Mouse (Mus musculus): Measurements from ENCODE around the gene Tbc1d22b. TPM values are rescaled to one million over a fixed set of nuclear protein-coding genes. Genes with fewer than 3 reads are reported as not detected.
A peak's percentile ranks its signal among the peaks of the same experiment; 100 is the strongest.

Tbc1d22b gene
- polyA plus RNA-seq, 1 experiment, result 47.8 TPM

DNA sequence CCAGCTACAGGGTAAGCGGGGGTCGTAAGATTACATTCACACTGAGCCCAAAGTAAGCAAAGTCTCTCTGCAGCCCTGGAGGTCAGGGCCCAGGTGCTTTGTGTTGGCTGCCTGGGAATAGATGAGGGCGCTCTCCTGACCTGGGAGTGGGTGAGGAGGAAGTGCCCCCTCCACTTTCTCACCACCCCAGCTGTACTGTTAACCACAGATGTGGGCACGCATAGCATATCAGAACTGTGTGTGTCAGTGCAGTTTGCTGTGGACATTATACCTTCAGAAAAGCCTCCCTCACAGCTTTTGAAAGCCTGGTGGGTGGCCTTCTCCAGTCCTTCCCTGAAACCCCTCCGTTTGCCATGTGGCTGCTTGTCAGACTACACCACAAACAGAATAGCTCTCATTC, 34.7 kb downstream of the Tbc1d22b start:
- Histone ChIP-seq H3K27ac (ENCODE audit: control insufficient read depth, insufficient read depth, low read length) (peak overlapping the region; percentile 25; the same call in 1 of the 2 replicates), H3K36me3 (ENCODE audit: control insufficient read depth, insufficient read depth, low read length) (peaks cover 8% of the 10 kb centered on the region; the same call in 1 of the 2 replicates), H3K27me3 (ENCODE audit: control insufficient read depth, insufficient read depth, low read length) (no peaks in the 10 kb centered on the region), H3K4me3 (ENCODE audit: control insufficient read depth, insufficient read depth, low read length) (no peak overlapping the region), H3K4me1 (replicated peaks; ENCODE audit: control insufficient read depth, insufficient read depth, low read length) (peaks cover 33% of the 10 kb centered on the region)
- DNase-seq, result peak; percentile 67
- 3% methylated on average over 5 of the region's 5 CpGs for WGBS
- TF ChIP-seq POLR2A (IDR thresholded peaks at IDR 0.05; ENCODE audit: control insufficient read depth, extremely low read depth, insufficient read depth, low read length, poor library complexity) (no peak), CTCF (IDR thresholded peaks at IDR 0.05; ENCODE audit: borderline replicate concordance, control insufficient read depth, extremely low read depth, insufficient read depth, low read length, poor library complexity) (no peak)

DNA sequence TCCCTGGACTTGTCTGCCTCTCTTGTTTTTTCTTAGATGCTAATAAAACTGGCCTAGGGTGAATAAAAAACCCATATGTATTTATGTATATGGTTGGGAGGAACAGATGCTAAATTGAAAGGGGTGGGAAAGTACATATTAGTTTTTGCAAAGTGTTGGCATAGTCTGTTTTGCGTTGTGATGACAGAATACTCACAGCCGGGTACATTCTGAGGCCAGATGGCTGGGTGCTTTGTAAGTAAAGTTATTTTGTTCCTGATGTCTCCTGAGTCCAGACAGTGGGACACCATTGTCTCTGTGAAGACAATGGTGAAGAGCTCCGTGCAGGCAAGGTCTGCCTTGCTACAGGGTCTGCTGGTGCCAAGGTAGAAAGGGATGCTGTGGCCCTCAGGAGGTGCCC, 35.2 kb downstream of the Tbc1d22b start:
- no peak overlapping the region for H3K4me3 ChIP-seq (ENCODE audit: control insufficient read depth, insufficient read depth, low read length)
- TF ChIP-seq CTCF (IDR thresholded peaks at IDR 0.05; ENCODE audit: borderline replicate concordance, control insufficient read depth, extremely low read depth, insufficient read depth, low read length, poor library complexity) (no peak), POLR2A (IDR thresholded peaks at IDR 0.05; ENCODE audit: control insufficient read depth, extremely low read depth, insufficient read depth, low read length, poor library complexity) (no peak)
- no peak overlapping the region; the same call in 1 of the 2 replicates for H3K27ac ChIP-seq (ENCODE audit: control insufficient read depth, insufficient read depth, low read length)
- WGBS, result 57% methylated on average over 3 of the region's 3 CpGs
- DNase-seq, result no peak
- H3K27me3 ChIP-seq (ENCODE audit: control insufficient read depth, insufficient read depth, low read length), result no peaks in the 10 kb centered on the region
- peaks cover 33% of the 10 kb centered on the region for H3K4me1 ChIP-seq (replicated peaks; ENCODE audit: control insufficient read depth, insufficient read depth, low read length)
- H3K36me3 ChIP-seq (ENCODE audit: control insufficient read depth, insufficient read depth, low read length), result peaks cover 4% of the 10 kb centered on the region; the same call in 1 of the 2 replicates

DNA sequence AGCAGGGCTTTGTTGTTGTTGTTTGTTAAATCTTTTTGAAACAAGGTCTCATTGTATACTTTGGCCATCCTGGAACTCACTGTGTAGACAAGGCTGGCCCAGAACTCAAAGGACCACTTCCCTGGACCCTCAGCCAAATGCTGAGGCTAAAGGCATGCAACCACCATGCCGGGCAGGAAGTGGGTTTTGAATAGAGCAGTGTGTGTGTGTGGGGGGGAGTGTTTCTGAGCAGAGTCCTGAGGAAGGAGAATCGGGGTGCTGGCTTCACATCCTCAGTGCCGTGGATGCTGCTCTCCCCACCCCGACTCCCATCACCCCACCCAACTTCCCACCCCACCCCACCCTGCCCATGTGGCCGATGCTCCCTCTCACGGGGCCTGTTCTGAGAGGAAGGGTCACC, 35.9 kb downstream of the Tbc1d22b start:
- 10% methylated on average over 6 of the region's 6 CpGs for WGBS
- peak; percentile 58 for DNase-seq
- H3K27ac ChIP-seq (ENCODE audit: control insufficient read depth, insufficient read depth, low read length), result no peak overlapping the region

DNA sequence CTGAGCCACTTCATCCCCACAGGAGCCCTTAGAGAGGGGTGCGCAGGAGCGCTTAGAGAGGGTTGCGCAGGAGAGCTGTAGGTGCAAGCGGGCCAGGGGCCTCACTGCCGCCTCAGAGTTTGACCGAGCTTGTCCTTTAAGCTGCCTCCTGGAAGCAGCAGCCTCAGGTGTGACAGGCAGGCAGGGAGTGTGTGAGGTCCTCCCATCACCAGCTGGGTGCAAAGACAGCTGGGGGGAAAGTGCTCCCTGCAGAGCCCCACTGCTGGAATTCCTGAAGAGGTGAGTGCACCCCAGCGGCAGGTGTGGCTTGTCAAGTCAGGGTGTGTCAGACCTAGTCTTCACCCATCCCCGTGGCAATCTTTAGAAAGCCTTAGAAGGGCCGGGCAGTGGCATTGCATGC, 37.3 kb downstream of the Tbc1d22b start:
- TF ChIP-seq CTCF (IDR thresholded peaks at IDR 0.05; ENCODE audit: borderline replicate concordance, control insufficient read depth, extremely low read depth, insufficient read depth, low read length, poor library complexity), result no peak
- TF ChIP-seq POLR2A (IDR thresholded peaks at IDR 0.05; ENCODE audit: control insufficient read depth, extremely low read depth, insufficient read depth, low read length, poor library complexity), result no peak
- no peaks in the 10 kb centered on the region for H3K36me3 ChIP-seq (ENCODE audit: control insufficient read depth, insufficient read depth, low read length)
- no peak overlapping the region for H3K4me3 ChIP-seq (ENCODE audit: control insufficient read depth, insufficient read depth, low read length)
- peaks cover 33% of the 10 kb centered on the region for H3K4me1 ChIP-seq (replicated peaks; ENCODE audit: control insufficient read depth, insufficient read depth, low read length)
- no peak for DNase-seq
- H3K27ac ChIP-seq (ENCODE audit: control insufficient read depth, insufficient read depth, low read length), result no peak overlapping the region
- WGBS, result 92% methylated on average over 9 of the region's 9 CpGs
- H3K27me3 ChIP-seq (ENCODE audit: control insufficient read depth, insufficient read depth, low read length), result no peaks in the 10 kb centered on the region

More for the DNA sequence above, 35.9 kb downstream of the Tbc1d22b start:
- Histone ChIP-seq H3K27me3 (ENCODE audit: control insufficient read depth, insufficient read depth, low read length) (no peaks in the 10 kb centered on the region), H3K4me3 (ENCODE audit: control insufficient read depth, insufficient read depth, low read length) (no peak overlapping the region), H3K4me1 (replicated peaks; ENCODE audit: control insufficient read depth, insufficient read depth, low read length) (peaks cover 33% of the 10 kb centered on the region), H3K36me3 (ENCODE audit: control insufficient read depth, insufficient read depth, low read length) (no peaks in the 10 kb centered on the region)
- no peak for TF ChIP-seq CTCF (IDR thresholded peaks at IDR 0.05; ENCODE audit: borderline replicate concordance, control insufficient read depth, extremely low read depth, insufficient read depth, low read length, poor library complexity)
- no peak for TF ChIP-seq POLR2A (IDR thresholded peaks at IDR 0.05; ENCODE audit: control insufficient read depth, extremely low read depth, insufficient read depth, low read length, poor library complexity)

DNA sequence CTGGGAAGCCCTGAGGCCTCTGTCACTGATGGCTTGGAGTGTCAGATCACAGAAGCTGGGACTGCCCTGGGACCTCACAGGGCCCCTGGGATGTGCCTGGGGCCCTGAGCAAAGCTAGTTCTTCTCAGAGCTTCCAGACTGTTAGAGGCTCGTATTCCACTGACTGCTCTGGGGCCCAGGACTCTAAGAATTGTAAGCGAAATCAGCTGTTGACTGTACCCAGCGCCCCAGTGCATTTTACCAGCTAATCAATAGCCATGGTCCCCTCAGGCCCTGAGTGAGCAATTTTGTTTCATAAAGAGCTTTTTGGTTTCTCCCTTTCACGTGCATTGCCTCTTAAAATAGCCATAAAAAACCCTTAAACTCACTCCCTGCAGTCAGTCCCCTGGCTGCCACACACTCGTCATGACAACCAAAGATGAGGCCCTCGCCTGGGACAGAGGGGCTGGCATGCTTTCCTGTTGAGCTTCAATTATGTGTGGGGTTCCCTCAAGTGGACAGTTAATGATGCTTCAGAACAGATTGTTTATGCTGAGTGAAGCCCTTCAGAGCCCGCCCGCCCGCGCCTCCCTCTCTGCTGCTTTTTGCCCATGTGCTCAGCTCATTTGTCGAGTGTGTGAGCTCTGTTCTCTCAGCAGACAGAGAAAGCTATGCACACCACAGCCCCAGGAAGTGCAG, 39.8 kb downstream of the Tbc1d22b start:
- Histone ChIP-seq H3K4me1 (replicated peaks; ENCODE audit: control insufficient read depth, insufficient read depth, low read length) (peaks cover 25% of the 10 kb centered on the region), H3K27ac (ENCODE audit: control insufficient read depth, insufficient read depth, low read length) (no peak overlapping the region), H3K27me3 (ENCODE audit: control insufficient read depth, insufficient read depth, low read length) (no peaks in the 10 kb centered on the region), H3K4me3 (ENCODE audit: control insufficient read depth, insufficient read depth, low read length) (no peak overlapping the region), H3K36me3 (ENCODE audit: control insufficient read depth, insufficient read depth, low read length) (peaks cover 10% of the 10 kb centered on the region; the same call in 1 of the 2 replicates)
- 91% methylated on average over 11 of the region's 11 CpGs for WGBS
- DNase-seq, result no peak
- TF ChIP-seq CTCF (IDR thresholded peaks at IDR 0.05; ENCODE audit: borderline replicate concordance, control insufficient read depth, extremely low read depth, insufficient read depth, low read length, poor library complexity) (no peak), POLR2A (IDR thresholded peaks at IDR 0.05; ENCODE audit: control insufficient read depth, extremely low read depth, insufficient read depth, low read length, poor library complexity) (no peak)

DNA sequence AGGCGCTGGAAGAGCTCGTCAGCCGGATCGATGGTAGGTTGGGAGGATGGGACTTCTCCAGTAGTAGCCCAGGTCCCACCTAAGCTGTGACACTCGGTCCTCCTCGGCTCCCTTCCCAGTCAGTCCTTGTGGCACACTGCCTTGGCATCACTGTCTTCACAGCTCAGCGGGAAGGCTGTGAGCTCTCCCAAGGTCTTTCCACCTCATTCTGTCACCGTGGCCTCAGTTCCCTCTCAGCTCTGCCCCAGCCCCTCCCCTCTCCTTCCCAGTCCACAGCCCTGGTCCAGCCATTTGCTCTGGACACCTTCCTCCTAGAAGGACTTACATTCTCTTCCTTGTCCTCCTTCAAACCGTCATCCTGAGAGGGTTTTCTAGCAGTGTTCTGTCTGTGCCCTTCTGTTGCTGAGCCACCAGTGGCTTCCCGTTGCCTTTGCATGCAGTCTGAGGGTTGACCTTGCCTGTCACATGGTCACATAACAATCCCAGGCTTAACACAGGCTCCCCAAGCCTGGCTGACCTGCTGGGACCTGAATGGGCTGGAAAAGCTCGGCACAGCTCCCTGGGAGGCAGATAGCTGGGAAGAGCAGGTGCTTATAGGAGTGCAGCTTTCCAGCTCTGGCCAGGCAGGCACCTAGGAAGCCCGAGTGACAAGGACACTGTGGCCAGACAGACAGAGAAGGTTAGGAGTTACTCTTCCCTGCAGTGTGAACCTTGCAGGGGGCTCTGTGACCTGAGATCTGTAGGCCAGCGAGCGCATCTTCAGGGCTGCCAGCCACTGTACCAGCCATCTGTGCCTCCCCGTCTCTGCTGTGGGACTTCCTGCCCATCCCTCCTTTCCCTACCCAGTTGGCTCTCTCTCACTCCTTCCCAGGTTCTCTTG, 46.5 kb downstream of the Tbc1d22b start:
- WGBS, result 96% methylated on average over 15 of the region's 15 CpGs
- Histone ChIP-seq H3K4me3 (ENCODE audit: control insufficient read depth, insufficient read depth, low read length) (no peak overlapping the region), H3K27ac (ENCODE audit: control insufficient read depth, insufficient read depth, low read length) (no peak overlapping the region), H3K36me3 (ENCODE audit: control insufficient read depth, insufficient read depth, low read length) (peaks cover 36% of the 10 kb centered on the region), H3K27me3 (ENCODE audit: control insufficient read depth, insufficient read depth, low read length) (no peaks in the 10 kb centered on the region), H3K4me1 (replicated peaks; ENCODE audit: control insufficient read depth, insufficient read depth, low read length) (no peaks in the 10 kb centered on the region)
- no peak for TF ChIP-seq CTCF (IDR thresholded peaks at IDR 0.05; ENCODE audit: borderline replicate concordance, control insufficient read depth, extremely low read depth, insufficient read depth, low read length, poor library complexity)
- no peak for TF ChIP-seq POLR2A (IDR thresholded peaks at IDR 0.05; ENCODE audit: control insufficient read depth, extremely low read depth, insufficient read depth, low read length, poor library complexity)
- no peak for DNase-seq

Measured in thymus, adult 2 months (tissue).